Mouse (Mus musculus) CH12.LX (cell line): ENCODE measurements at regions not wholly inside any gene's neighbourhood (a gene's known extent, or its start where the extent isn't known, plus 50 kb on each side); places are given as distances from the start of the nearest gene placed in this dataset.

Experiments
- DNase-seq: peaks from one replicate; pipeline ENCODE4 v3.0.0-alpha.2; 2013; ENCODE audit errors: extremely low read depth
- H3K27ac ChIP-seq: 2 replicates; pipeline ENCODE4 v1.5.1; 2012; ENCODE audit warnings: low read depth, mild to moderate bottlenecking, control low read depth, moderate library complexity; ENCODE audit not compliant: insufficient read depth
- H3K27me3 ChIP-seq: replicated peaks from 2 replicates; pipeline ENCODE3; 2012; ENCODE audit warnings: inconsistent platforms
- H3K36me3 ChIP-seq, 2 experiments: replicated peaks in 1 of 2; 2 replicates each; pipeline versions ENCODE3 to v1.6.1; 2012; ENCODE audit warnings: inconsistent platforms in 1 of 2, low read length in 1 of 2, mild to moderate bottlenecking in 1 of 2, mixed read lengths in 1 of 2, moderate library complexity in 1 of 2; ENCODE audit not compliant: control insufficient read depth in 1 of 2, insufficient read depth in 1 of 2
- H3K4me1 ChIP-seq, 2 experiments: 2 replicates each; pipeline ENCODE4 v1.6.1; 2012; ENCODE audit warnings: inconsistent platforms in 1 of 2, moderate library complexity in 1 of 2; ENCODE audit not compliant: insufficient read depth in 2 of 2, control insufficient read depth in 1 of 2
- H3K4me2 ChIP-seq: 2 replicates; pipeline ENCODE4 v1.6.1; 2012; ENCODE audit warnings: low read depth, mild to moderate bottlenecking, control low read depth; ENCODE audit not compliant: poor library complexity, insufficient read depth, severe bottlenecking
- H3K4me3 ChIP-seq, 3 experiments: fragments of 150-350 bp in 1 of 3; sonication (generic) in 1 of 3; replicated peaks in 1 of 3; 2 replicates each; pipeline versions ENCODE3 to v1.5.1; 2011 to 2012; ENCODE audit warnings: low read depth in 2 of 3, low read length in 2 of 3, mild to moderate bottlenecking in 2 of 3, moderate library complexity in 2 of 3, control low read depth in 1 of 3, improper control_type of control experiment in 1 of 3, inconsistent platforms in 1 of 3, mixed read lengths in 1 of 3; ENCODE audit not compliant: poor library complexity in 1 of 3
- H3K79me2 ChIP-seq: replicated peaks from 2 replicates; pipeline ENCODE4 v1.6.1; 2012; ENCODE audit warnings: mild to moderate bottlenecking, moderate library complexity; ENCODE audit not compliant: control insufficient read depth, poor library complexity, insufficient read depth, severe bottlenecking; ENCODE audit errors: extremely low read depth
- H3K9ac ChIP-seq: 2 replicates; pipeline ENCODE4 v1.6.1; 2012; ENCODE audit warnings: low read depth, mild to moderate bottlenecking, control low read depth, moderate library complexity; ENCODE audit not compliant: insufficient read depth
- H3K9me3 ChIP-seq: replicated peaks from 2 replicates; pipeline ENCODE3; 2012; ENCODE audit warnings: low read length, inconsistent platforms, mixed read lengths
- NRF1 ChIP-seq: IDR thresholded peaks from 2 replicates; pipeline ENCODE4 v1.6.1; 2014; ENCODE audit warnings: low read depth, mild to moderate bottlenecking, inconsistent platforms, low read length, improper control_type of control experiment, moderate library complexity
- POLR2AphosphoS2 ChIP-seq: IDR thresholded peaks from 2 replicates; pipeline ENCODE4 v1.6.1; 2011; ENCODE audit warnings: low read depth, low read length, improper control_type of control experiment
- RAD21 ChIP-seq: IDR thresholded peaks from 2 replicates; pipeline ENCODE4 v1.6.1; 2011; ENCODE audit warnings: low read depth, mild to moderate bottlenecking, low read length, improper control_type of control experiment, moderate library complexity
- RCOR1 ChIP-seq: conservative IDR thresholded peaks from 2 replicates; pipeline ENCODE4 v1.6.1; 2012; ENCODE audit warnings: low read depth, mild to moderate bottlenecking, inconsistent platforms, low read length, improper control_type of control experiment
- TBP ChIP-seq: conservative IDR thresholded peaks from 2 replicates; pipeline ENCODE4 v1.6.1; 2011; ENCODE audit warnings: low read depth, low read length, improper control_type of control experiment
- TCF12 ChIP-seq: IDR thresholded peaks from 2 replicates; pipeline ENCODE4 v1.6.1; 2014; ENCODE audit warnings: low read depth, mild to moderate bottlenecking, inconsistent platforms, low read length, improper control_type of control experiment
- ZKSCAN1 ChIP-seq: IDR thresholded peaks from 2 replicates; pipeline ENCODE4 v1.6.1; 2012; ENCODE audit warnings: low read depth, inconsistent platforms, low read length, improper control_type of control experiment, borderline replicate concordance
- ZNF384 ChIP-seq: IDR thresholded peaks from 2 replicates; pipeline ENCODE4 v1.6.1; 2012; ENCODE audit warnings: low read depth, low read length, improper control_type of control experiment, inconsistent platforms
- dilution Hi-C: fragments of 300-500 bp; cut with MboI; formaldehyde crosslinking; loops from 2 replicates; pipeline ENCODE4 v1.14.3; 2020; ENCODE audit warnings: low sequenced_read_pairs; ENCODE audit not compliant: extremely low pct_unique_long_range_greater_than_20kb, extremely low pct_ligation_motif_present
- in situ Hi-C: fragments of 300-500 bp; cut with MboI; formaldehyde crosslinking; loops from 3 replicates; pipeline ENCODE4 v1.14.3; 2019; ENCODE audit warnings: low sequenced_read_pairs, low pct_ligation_motif_present, low pct_unique_long_range_greater_than_20kb, mixed read lengths

DNA sequence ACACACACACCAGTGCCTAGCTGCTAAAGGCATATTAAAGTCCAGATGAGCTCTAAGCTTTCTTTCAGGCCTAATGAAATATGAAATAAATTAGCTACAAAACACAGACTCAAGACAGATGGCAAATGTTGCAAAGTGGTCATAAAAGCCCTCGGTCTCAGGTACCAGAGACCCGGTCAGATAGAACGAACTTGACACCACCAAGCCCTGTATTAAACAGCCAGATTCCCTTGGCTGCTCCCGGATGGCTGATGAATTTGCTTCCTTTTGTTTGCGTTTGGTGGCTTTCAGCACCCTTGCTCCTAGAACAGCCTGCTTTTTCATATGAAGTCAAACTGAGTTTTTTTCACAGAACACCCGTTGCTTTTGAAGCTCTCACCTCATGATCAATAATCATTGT lies 51.5 kb upstream of the Daam1 start:
- dilution Hi-C loops (no loop called here), in situ Hi-C loops (no loop called here)
- Histone ChIP-seq H3K4me1 (no peaks in the 10 kb centered on the region), H3K79me2 (no peaks in the 10 kb centered on the region), H3K9me3 (no peaks in the 10 kb centered on the region), H3K9ac (no peak overlapping the region), H3K27me3 (peaks cover 2% of the 10 kb centered on the region), H3K4me3 (no peak overlapping the region), H3K4me2 (no peak overlapping the region), H3K27ac (no peak overlapping the region), H3K36me3 (no peaks in the 10 kb centered on the region)
- DNase-seq: no peak
- TF ChIP-seq NRF1 (no peak), RAD21 (no peak), ZKSCAN1 (no peak), ZNF384 (no peak), RCOR1 (no peak), TCF12 (no peak), TBP (no peak), POLR2AphosphoS2 (no peak)
